Mouse (Mus musculus): Measurements from ENCODE around the gene Nkx1-1.

- no peak for TF ChIP-seq POLR2A (IDR thresholded peaks at IDR 0.05; ENCODE audit: borderline replicate concordance, control insufficient read depth, low read depth, low read length)
- no peak for TF ChIP-seq CTCF (IDR thresholded peaks at IDR 0.05; ENCODE audit: control insufficient read depth, insufficient read depth, low read length)
Measured at GRCm38 (mm10) chr5:33459111-33459510, 25.3 kb upstream of the Nkx1-1 start.
